Mouse (Mus musculus): Measurements from ENCODE around the gene Setd2. TPM values are rescaled to one million over a fixed set of nuclear protein-coding genes. Genes with fewer than 3 reads are reported as not detected.

The Setd2 gene
- 10 to 100 TPM in 1 of 2 experiments, 1 to 10 TPM in 1; 1.1 to 17.1 TPM for polyA plus RNA-seq (2012; fragmentation: generic; extraction: Trizol)

DNA sequence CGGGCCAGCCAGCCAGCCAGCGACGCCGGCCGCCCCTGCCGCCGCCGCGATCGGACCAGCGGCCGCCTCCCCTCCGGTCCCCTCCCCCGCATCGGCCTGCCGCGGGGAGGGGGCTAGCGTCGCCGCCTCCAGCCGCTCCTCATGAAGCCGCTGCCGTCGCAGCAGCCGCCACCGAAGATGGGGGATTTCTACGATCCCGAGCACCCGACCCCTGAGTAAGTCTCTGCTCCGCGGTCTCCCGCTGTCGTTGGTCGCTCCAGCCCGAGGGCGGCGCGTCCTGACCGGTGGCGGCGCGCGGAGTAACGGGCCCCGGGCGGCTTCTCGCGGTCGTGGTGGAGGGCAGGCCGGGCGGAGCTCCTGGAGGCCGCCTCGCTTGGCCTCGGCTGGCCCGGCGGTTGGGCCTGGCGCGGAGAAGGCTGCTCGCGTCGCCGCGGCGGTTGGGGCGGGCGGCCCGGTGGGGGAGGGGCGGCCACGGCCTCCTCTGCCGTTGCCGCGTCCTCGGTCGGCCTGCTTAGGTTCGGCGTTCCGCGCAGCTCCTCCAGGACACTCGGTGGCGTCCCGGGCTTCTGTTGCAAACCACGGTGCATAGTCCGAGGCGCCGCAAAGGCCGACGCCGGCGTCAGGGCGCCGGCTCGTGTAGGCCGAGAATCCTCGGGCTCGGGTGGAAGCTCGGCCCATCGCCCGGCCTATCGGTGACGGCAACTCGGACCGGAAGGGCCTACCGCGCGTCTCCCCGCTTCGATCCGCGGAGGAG is at the start of gene Setd2:
Gene Setd2 (plus strand): TSS at position 60 of the 754 bp plus-strand sequence.

DNA sequence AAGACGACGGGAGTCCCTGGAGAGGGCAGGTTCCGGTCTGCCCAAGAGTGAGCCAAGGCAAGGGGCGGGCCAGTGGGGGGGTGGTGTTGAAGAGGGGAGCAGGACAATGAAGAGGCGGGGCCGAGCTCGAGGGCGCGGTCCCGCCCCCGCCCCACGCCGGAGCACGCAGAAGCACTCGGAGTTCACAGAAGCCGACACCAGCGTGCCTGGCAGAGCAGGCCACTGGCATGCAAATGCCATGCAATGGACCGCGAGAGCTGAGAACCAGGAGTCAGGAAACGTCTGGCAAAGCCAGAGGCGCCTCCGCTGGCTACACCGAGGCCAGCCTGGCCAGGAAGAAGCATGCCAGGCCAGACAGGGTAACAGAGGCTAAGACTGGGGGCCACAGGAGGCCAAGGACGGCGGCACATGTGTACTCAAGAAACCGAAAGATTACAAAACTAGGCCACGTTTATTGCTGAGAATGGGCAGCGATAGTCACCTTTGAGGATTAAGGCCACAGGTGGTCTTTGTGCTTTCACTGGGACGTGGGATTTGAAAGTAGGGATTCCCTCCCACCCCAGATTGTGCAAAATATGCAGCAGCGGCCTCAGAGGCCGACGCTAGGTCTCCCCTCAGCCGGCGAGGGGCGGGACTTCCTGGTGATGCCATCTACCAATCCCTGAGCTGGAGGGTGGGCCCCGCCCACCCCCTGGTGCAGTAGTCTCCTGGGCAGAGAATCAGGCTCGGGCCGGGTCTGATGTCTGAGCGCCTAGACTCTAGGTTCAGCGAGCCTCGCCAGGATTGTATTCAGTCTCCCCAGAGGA is 92.2 kb downstream of the Setd2 start, which contains the start of gene Nradd:
Gene Nradd (minus strand): TSS at position 92 of the 806 bp plus-strand sequence.

DNA sequence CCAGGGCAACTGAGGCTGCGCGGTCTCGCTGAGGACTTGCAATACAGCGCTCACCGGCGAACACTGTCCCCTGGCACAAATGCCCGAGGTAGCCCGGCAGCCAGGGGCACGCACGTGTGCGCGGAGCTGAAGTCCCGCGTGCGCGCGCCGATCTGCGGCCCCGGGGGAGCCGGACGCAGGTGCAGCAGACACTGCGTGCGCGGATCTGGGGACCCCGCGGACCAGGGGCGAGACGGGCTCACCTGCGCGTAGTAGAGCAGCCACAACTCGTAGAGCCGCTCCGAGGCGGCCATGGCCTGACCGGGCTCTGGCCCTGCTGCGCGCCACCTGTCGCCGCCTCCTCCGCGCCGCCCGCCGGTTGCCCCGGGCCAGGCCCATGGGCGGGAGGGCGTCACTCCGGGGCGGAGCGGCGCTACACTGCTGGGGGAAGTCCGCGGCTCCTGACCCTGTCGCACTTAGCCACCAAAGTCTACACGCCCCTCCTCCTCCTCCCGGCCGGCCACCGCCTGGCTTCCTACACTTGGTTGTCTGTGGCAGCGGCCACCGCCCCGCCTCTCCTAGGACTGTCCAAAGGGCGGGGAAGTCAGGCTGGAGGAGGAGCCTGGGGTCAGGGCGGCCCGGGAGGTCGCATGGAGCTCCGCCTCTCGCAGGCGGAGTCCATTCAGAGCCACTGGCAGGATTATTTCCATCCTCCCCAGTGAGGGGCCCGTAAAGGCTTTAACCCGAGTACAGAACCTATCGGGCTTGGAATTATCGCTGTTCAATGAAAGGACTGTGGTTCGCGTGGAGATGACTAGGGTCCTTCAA is 121.5 kb downstream of the Setd2 start, which contains the start of gene Nbeal2:
Gene Nbeal2 (minus strand): TSS at position 507 of the 807 bp plus-strand sequence.

DNA sequence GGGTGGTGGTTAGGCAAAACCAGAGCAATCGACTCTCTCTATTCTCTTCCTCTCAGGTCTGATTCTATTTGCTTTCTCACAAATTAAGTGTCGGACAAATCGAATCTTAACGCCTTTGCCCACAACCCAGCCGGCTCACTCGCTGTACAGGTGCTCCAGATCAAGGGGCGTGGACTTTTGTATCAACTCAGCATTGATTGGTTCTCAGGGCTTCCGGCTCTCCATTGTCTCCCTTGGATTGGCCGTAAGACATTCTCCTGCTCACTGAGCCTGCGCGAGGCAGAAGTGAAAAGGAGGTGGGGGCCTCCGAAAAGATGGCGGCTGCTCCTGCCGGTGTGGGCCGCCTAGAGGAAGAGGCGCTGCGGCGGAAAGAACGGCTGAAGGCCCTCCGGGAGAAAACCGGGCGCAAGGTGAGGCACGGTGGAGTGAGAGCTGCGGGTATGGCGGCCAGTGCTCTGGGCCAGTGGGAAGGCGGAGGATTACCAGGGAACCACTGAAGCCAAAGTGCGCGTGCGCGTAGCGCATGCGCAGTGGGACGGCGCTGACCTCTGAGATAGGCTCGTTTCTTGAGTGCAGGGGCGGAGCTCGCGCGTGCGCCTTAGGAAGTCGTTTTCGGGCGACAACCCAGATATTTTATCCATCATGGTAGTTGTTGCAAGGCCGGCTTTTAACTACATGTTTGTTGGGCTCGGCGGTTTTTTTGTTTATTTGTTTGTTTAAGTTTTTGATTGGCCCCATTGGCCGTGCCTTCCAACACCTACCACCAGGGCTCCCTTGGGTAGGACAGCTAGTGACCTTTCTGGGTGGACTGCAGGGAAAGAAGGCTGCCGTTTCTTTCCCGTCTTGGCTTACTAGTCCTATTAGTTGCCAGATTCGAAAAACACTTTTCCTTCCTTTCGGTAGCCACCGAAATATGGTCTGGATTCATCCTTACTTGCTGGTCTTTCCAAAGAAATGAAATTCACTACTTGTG is 124.1 kb downstream of the Setd2 start, which contains the start of gene Ccdc12:
Gene Ccdc12 (plus strand): TSS at position 255 of the 973 bp plus-strand sequence.

Other genes starting within 250 kb of the Setd2 start
- gene Elp6, start 227.4 kb upstream of the Setd2 start, polyA plus RNA-seq (2012; fragmentation: generic; extraction: Trizol): 10 to 100 TPM; 20.5 to 27.4 TPM
- gene Scap, start 199.3 kb upstream of the Setd2 start, polyA plus RNA-seq (2012; fragmentation: generic; extraction: Trizol): 10 to 100 TPM; 43.6 to 53.4 TPM
- 10 to 100 TPM; 42.8 to 46.8 TPM for gene Ptpn23, start 124.4 kb upstream of the Setd2 start, polyA plus RNA-seq (2012; fragmentation: generic; extraction: Trizol)
- gene Ngp, start 112.8 kb upstream of the Setd2 start, polyA plus RNA-seq (2012; fragmentation: generic; extraction: Trizol): not detected
- gene Klhl18, start 55.9 kb upstream of the Setd2 start, polyA plus RNA-seq (2012; fragmentation: generic; extraction: Trizol): 1 to 10 TPM; 2.3 to 8.2 TPM
- gene Kif9, start 55.6 kb upstream of the Setd2 start, polyA plus RNA-seq (2012; fragmentation: generic; extraction: Trizol): 1 to 10 TPM in 1 of 2 experiments, under 1 TPM in 1; 0.04 to 1.1 TPM
- 10 to 100 TPM; 47.3 to 86.6 TPM for gene Nradd, start 91.9 kb downstream of the Setd2 start, polyA plus RNA-seq (2012; fragmentation: generic; extraction: Trizol)
- 1 to 10 TPM; 1.2 to 2.2 TPM for gene Nbeal2, start 121.6 kb downstream of the Setd2 start, polyA plus RNA-seq (2012; fragmentation: generic; extraction: Trizol)
- 10 to 100 TPM; 79.2 to 87.1 TPM for gene Ccdc12, start 123.9 kb downstream of the Setd2 start, polyA plus RNA-seq (2012; fragmentation: generic; extraction: Trizol)
- gene Myl3, start 209.3 kb downstream of the Setd2 start, polyA plus RNA-seq (2012; fragmentation: generic; extraction: Trizol): not detected
- under 1 TPM; 0.26 to 0.63 TPM for gene Pth1r, start 214.5 kb downstream of the Setd2 start, polyA plus RNA-seq (2012; fragmentation: generic; extraction: Trizol)

Measured in C3H10T1/2 (cell line).